Mouse (Mus musculus) heart, postnatal 0 days (tissue): Measurements from ENCODE around the gene Slf2.

Experiments used
- CTCF ChIP-seq: IDR thresholded peaks from 2 replicates; pipeline ENCODE4 v1.5.1; 2016; ENCODE audit warnings: antibody characterized with exemption, control low read depth, low read depth
- EP300 ChIP-seq: IDR thresholded peaks from 2 replicates; pipeline ENCODE4 v1.6.1; 2016; ENCODE audit warnings: antibody characterized with exemption, low read depth

DNA sequence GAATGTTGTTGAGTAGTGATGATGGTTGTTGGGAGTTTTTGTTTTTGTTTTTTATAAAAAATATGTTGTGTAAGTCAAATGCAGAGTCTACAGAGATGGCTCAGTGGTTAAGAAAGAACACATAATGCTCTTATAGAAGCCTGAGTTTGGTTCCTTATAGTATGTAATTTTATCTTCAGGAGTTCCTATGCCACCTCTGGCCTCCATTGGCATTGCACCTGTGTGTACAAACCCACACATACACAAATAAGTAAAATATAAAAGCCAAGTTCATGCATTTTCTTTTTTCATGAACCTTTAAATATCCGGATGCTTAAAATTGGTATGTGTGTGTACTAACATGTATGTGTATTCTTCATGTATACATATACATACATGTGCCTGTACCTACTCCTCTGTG, 35.0 kb downstream of the Slf2 start:
- no peak for TF ChIP-seq CTCF
- no peak for TF ChIP-seq EP300
